Mouse (Mus musculus): ENCODE results near the gene Cyp2w1. TPM values are rescaled to one million over a fixed set of nuclear protein-coding genes. Genes with fewer than 3 reads are reported as not detected.

The Cyp2w1 gene
- polyA plus RNA-seq, 1 experiment from 2014 or later = not detected

DNA sequence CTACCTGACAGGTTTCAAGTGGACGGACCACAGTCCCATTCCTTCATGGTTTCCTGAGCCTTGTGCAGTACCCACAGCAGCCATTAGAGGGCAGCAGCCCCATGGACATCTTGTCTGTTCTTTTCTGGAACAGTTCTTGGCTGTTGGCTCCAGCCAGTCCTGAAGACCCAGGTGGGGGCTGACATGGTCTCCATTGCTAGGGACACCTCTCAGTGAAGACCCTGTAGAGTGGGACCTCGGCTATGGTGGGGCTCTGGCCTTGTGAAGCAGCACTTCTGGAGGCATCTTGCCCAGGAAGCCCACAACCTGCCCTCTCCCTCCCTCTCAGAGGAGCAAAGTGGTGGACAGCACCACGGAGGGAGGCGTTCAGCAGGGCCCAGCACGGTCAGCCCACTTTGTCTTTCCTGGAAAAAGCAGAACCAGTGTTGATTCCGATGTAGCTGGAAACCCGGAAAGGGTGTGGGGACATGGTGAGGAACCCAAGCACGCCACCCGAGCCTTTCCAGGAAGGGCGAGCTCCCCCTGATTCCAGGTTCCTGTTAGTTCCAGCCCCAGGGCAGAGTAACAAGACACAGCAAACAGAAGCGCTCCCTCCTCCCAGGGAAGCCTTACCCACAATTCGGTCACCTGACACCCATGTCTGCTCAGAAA lies 12.0 kb downstream of the Cyp2w1 start:
- ATAC-seq (peak; percentile 64), DNase-seq (peak; percentile 92)
- Histone ChIP-seq H3K9me3 (ENCODE audit: low read length) (no peaks in the 10 kb centered on the region), H3K36me3 (replicated peaks; ENCODE audit: insufficient read depth, low read length) (no peaks in the 10 kb centered on the region), H3K9ac (replicated peaks) (peak overlapping the region; percentile 16; the same call in 1 of the 2 replicates), H3K4me2 (ENCODE audit: low read depth, low read length) (peak overlapping the region; percentile 56), H3K4me1 (ENCODE audit: insufficient read depth) (peaks cover 50% of the 10 kb centered on the region), H3K4me3 (ENCODE audit: low read depth, low read length) (no peak overlapping the region), H3K27ac (ENCODE audit: low read depth) (peak overlapping the region; percentile 81), H3K27me3 (ENCODE audit: insufficient read depth, low read length) (no peaks in the 10 kb centered on the region)
- WGBS (ENCODE audit: insufficient replicate concordance) = 18% methylated on average over 12 of the region's 12 CpGs
- TF ChIP-seq EP300 (IDR thresholded peaks at IDR 0.05; ENCODE audit: low read depth) (no peak), CTCF (IDR thresholded peaks at IDR 0.05; ENCODE audit: low read depth) (peak; percentile 99)

- WGBS (ENCODE audit: insufficient replicate concordance) = 27% methylated on average over 5 of the region's 5 CpGs
Measured at GRCm38 (mm10) chr5:139364911-139365571, 12.6 kb downstream of the Cyp2w1 start.

DNA sequence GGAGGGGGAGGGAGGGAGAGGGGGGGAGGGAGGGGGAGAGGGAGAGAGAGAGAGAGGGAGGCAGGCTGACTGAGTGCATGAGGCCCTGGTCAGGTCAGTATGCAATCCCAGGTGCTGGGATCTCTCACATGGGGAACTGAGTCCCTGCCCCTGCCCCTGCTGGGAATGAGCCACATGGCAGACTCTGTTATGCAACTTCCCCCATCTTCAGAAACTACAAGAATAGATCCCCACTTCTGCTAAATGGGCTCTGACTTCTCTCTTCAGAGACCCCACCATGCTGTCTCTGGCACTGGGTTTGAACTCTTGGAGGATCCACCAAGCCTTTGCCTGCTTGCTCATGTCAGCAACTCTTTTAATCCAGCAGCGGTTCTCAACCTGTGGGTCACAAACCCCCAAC lies 13.4 kb downstream of the Cyp2w1 start:
- Histone ChIP-seq H3K36me3 (replicated peaks; ENCODE audit: insufficient read depth, low read length) (no peaks in the 10 kb centered on the region), H3K9me3 (ENCODE audit: low read length) (no peaks in the 10 kb centered on the region), H3K4me1 (ENCODE audit: insufficient read depth) (peaks cover 64% of the 10 kb centered on the region), H3K27me3 (ENCODE audit: insufficient read depth, low read length) (no peaks in the 10 kb centered on the region), H3K4me2 (ENCODE audit: low read depth, low read length) (no peak overlapping the region), H3K9ac (replicated peaks) (no peak overlapping the region), H3K4me3 (ENCODE audit: low read depth, low read length) (no peak overlapping the region), H3K27ac (ENCODE audit: low read depth) (peak overlapping the region; percentile 67)
- DNase-seq (peak; percentile 48), ATAC-seq (no peak)
- TF ChIP-seq CTCF (IDR thresholded peaks at IDR 0.05; ENCODE audit: low read depth) = no peak
- TF ChIP-seq EP300 (IDR thresholded peaks at IDR 0.05; ENCODE audit: low read depth) = no peak
- 65% methylated on average over 1 of the region's 1 CpGs for WGBS (ENCODE audit: insufficient replicate concordance)

More at GRCm38 (mm10) chr5:139364911-139365571, 12.6 kb downstream of the Cyp2w1 start:
- TF ChIP-seq CTCF (IDR thresholded peaks at IDR 0.05; ENCODE audit: low read depth) (no peak), EP300 (IDR thresholded peaks at IDR 0.05; ENCODE audit: low read depth) (no peak)
- H3K27me3 ChIP-seq (ENCODE audit: insufficient read depth, low read length) = no peaks in the 10 kb centered on the region
- no peaks in the 10 kb centered on the region for H3K36me3 ChIP-seq (replicated peaks; ENCODE audit: insufficient read depth, low read length)
- peak overlapping the region; percentile 16; the same call in 1 of the 2 replicates for H3K9ac ChIP-seq (replicated peaks)
- ATAC-seq (peak; percentile 9), DNase-seq (no peak)
- peaks cover 56% of the 10 kb centered on the region for H3K4me1 ChIP-seq (ENCODE audit: insufficient read depth)
- peak overlapping the region; percentile 81 for H3K27ac ChIP-seq (ENCODE audit: low read depth)
- no peak overlapping the region for H3K4me3 ChIP-seq (ENCODE audit: low read depth, low read length)
- H3K9me3 ChIP-seq (ENCODE audit: low read length) = no peaks in the 10 kb centered on the region
- H3K4me2 ChIP-seq (ENCODE audit: low read depth, low read length) = peak overlapping the region; percentile 56

- Histone ChIP-seq H3K36me3 (replicated peaks; ENCODE audit: insufficient read depth, low read length) (no peaks in the 10 kb centered on the region), H3K27ac (ENCODE audit: low read depth) (peak overlapping the region; percentile 67), H3K9me3 (ENCODE audit: low read length) (no peaks in the 10 kb centered on the region), H3K4me3 (ENCODE audit: low read depth, low read length) (no peak overlapping the region), H3K4me1 (ENCODE audit: insufficient read depth) (peaks cover 69% of the 10 kb centered on the region), H3K27me3 (ENCODE audit: insufficient read depth, low read length) (no peaks in the 10 kb centered on the region), H3K9ac (replicated peaks) (0 out of 2 replicates have a peak overlapping the region, but pooled peaks have one; percentile 16), H3K4me2 (ENCODE audit: low read depth, low read length) (no peak overlapping the region)
- ATAC-seq = peak; percentile 16; the same call in 1 of the 2 replicates
- DNase-seq = peak; percentile 56
- TF ChIP-seq EP300 (IDR thresholded peaks at IDR 0.05; ENCODE audit: low read depth) (no peak), CTCF (IDR thresholded peaks at IDR 0.05; ENCODE audit: low read depth) (no peak)
- WGBS (ENCODE audit: insufficient replicate concordance) = 73% methylated on average over 11 of the region's 11 CpGs
Measured at GRCm38 (mm10) chr5:139366484-139366883, 14.1 kb downstream of the Cyp2w1 start.

DNA sequence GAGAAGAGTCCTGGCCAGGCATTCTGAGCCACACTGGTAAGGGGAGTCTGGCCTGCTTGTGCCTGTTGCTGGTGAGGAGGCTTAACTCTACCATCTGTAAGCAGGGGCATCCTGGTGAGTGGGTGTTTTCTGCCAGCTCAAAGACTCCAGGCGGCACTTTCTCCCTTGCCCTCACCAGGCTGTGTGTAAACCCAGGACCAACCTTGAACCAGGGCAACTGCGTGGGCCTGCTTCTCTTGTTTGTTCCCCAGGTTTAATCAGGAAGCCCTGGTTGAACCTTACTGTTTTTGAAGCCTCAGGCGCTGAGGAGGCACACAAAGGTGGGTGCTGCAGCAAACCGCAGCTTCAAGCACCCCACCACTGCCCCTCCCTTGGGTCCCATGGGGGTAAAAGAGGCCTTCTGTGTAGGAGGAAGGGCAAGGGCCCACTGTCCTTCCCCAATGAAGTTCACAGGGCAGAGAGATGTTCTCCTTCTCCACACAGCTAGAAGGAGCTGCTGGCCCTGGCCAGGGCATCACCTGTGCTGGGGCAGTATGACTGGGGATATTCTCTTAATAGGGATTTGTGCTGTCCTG lies 15.6 kb downstream of the Cyp2w1 start:
- Histone ChIP-seq H3K27ac (ENCODE audit: low read depth) (peak overlapping the region; percentile 96), H3K9ac (replicated peaks) (peak overlapping the region; percentile 3; the same call in 1 of the 2 replicates), H3K4me1 (ENCODE audit: insufficient read depth) (peaks cover 77% of the 10 kb centered on the region), H3K4me3 (ENCODE audit: low read depth, low read length) (no peak overlapping the region), H3K4me2 (ENCODE audit: low read depth, low read length) (peak overlapping the region; percentile 15; the same call in 1 of the 2 replicates), H3K27me3 (ENCODE audit: insufficient read depth, low read length) (no peaks in the 10 kb centered on the region), H3K36me3 (replicated peaks; ENCODE audit: insufficient read depth, low read length) (no peaks in the 10 kb centered on the region), H3K9me3 (ENCODE audit: low read length) (no peaks in the 10 kb centered on the region)
- TF ChIP-seq EP300 (IDR thresholded peaks at IDR 0.05; ENCODE audit: low read depth) = no peak
- TF ChIP-seq CTCF (IDR thresholded peaks at IDR 0.05; ENCODE audit: low read depth) = no peak
- 66% methylated on average over 4 of the region's 4 CpGs for WGBS (ENCODE audit: insufficient replicate concordance)
- DNase-seq (no peak), ATAC-seq (no peak)

All from liver, postnatal 0 days (tissue).